Mouse (Mus musculus): ENCODE measurements around the gene Plppr1. TPM values are rescaled to one million over a fixed set of nuclear protein-coding genes. Genes with fewer than 3 reads are reported as not detected.
"Not testable (repeated sequence)": the region's sequence is repeated elsewhere in the genome, so short reads cannot be mapped to it uniquely, and the experiment has no call there.

Plppr1 gene
- polyA plus RNA-seq, 1 experiment: 9.6 TPM

DNA sequence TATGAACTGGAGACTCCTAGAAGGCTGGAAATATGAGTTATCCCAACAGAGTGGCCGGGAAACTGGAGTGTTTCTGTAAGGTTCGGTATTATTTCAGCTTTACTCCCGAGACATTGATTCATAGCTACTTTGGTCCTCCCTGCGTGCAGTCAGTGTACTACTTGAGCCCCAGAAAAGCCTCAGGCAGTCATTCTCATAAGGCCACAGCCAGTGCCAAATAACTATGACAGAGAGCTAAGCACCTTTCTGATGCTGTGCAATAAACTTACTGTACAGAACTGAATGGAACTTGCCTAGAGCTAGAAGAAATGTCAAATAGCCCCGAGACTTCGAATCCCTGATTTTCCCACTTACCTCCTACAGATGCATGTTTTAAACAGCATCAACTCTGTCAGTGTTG lies 164.4 kb downstream of the Plppr1 start:
- peak in 1 of 2 experiments; percentile 26 for DNase-seq (ENCODE audit: extremely low spot score in 1 of 2, low spot score in 1 of 2)

DNA sequence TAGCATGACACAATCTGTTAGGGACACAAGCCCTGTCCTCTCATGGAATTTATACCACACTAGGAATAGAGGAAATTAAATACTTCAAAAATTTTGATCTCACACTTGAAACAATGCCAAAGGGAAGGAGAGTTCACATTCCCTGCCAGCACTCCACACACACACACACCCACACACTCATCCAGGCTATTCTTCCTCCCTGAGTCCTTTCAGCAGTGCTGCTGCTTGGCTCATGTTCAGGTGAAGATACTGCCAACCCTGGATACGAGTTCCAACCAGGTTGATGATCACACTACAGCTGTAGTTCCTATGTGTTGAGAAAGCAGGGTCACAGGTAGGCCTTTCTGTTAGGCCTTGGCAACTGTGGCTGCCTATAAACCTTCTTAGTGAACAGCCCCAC lies 165.9 kb downstream of the Plppr1 start:
- peak in 1 of 2 experiments; percentile 26 for DNase-seq (ENCODE audit: extremely low spot score in 1 of 2, low spot score in 1 of 2)

DNA sequence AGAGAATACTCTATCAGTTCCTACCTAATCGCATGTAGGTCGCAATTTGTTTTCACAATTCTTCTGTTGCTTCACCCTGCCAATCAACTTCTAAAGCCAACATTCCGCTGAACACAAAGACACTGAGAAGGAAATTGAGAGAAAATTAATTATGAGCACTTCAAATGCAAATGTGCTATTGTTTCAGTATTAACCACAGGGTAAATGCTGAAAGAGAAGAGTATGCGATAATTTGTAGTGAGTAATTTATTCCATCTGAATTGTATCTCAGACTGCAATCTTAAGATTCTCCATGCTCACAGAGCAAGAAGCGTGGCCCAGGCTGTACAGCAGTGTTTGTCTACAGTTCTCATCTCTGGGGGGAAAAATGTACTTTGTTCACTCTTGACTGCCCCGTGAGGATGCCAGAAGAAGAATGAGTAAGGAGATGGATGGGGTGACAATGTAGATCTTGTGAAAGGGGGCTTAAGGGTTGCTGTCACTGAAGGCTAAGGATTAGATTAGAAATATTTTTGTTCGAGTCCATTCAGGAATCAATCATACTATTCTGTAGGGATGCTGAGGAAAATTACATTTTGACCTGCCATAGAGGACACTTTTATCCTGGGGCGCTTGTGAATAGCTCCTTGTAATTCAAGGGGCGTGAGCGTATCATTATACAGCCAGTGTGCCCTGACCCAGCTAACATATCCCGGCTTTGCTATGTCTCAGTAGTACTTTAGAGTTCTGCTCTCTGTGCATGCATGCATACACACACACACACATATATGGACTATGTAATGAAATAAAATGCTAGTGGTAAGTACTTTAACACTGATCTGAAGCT lies 173.3 kb downstream of the Plppr1 start:
- no peak for DNase-seq (ENCODE audit: extremely low spot score in 1 of 2, low spot score in 1 of 2)

DNA sequence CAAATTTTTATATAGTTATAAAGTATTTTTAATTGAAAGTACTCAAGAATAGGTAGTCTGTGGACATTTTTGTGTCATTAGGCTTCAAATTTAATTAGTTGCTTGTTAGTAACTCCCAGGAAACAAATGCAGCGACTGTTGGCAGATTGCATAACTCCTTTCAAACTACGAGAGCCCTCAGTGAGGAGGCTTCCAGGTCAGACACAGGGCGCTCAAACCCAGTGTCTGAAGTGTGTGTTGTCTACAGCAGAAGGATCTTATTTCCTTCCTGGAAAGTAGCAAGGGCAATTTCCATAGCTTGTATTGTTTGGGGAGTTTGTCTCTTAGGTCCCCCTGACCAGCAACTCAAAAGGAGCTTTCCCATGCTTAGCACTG lies 173.9 kb downstream of the Plppr1 start:
- DNase-seq (ENCODE audit: extremely low spot score in 1 of 2, low spot score in 1 of 2): no peak

DNA sequence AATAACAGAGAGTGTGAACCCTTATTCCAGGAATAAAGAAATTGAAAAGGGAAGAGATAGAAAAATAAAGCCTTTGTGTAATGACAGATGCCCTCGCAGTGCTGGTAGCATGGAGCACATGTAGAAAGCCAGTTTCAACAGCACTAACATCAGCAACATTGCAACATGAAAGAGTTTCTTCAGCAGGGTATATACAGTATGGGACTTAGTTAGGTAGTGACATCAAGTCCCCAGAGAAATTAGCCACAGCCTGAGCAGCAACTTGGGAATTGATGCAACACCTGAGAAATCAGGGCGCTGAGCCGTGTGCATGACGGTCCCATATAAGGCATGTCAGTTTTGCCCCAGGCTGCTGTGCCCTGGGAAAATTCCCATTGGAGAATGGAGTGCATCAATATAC lies 179.0 kb downstream of the Plppr1 start:
- DNase-seq (ENCODE audit: extremely low spot score in 1 of 2, low spot score in 1 of 2): no peak

DNA sequence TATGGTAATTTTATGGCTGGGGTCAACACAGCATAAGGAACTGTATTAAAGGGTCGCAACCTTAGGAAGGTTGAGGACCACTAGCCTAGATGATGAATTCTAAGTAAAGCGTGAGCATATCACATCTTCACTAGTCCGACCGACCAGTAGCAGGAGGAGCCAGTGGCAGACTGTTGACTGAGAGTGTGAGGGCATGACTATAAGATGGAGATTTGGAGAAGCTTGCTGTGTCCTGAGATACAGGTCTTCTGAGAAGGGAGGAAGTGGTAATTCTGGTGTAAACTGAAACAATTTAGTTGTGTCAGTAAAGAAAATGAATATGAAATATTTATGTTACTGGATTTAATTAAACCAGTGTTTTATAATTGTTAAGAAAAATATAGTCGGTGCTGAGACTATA lies 180.4 kb downstream of the Plppr1 start:
- no peak for DNase-seq (ENCODE audit: extremely low spot score in 1 of 2, low spot score in 1 of 2)

DNA sequence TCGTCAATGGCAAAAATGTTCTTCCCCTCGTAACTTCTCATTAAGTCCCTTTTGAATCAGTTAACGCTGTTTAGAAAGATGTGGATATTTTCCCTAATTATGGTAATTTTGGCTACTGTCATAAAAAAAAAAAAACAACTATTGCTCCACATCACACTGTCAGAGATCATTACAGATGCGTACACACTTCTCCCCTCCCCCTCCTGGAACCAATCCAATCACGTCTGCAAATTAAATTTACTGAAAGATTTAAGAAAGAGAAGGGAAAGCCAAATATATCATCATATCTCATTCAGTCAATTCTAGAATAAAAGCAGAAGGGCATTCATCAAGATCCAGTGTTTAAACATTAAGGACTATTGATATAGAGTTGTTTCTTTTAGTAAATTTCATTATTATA lies 185.7 kb downstream of the Plppr1 start:
- no peak for DNase-seq (ENCODE audit: extremely low spot score in 1 of 2, low spot score in 1 of 2)

DNA sequence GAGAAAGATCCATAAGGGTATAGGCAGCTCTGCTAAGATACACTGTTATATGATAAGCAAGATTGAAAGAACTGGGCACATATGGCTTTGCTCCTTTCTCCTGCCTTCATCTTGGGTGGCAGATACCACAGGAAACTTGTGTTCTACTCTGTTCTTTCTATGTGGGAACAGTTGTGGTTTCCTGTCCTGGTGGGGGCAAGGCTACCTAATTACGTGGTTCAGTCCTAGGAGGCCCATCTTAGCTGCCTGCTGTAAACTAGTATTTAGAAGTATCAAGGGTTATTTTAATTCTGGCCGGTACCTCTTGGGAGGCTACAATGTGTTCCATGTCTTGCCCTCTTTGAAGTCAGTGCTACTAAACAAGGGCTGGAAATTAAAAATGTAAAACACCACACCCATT lies 186.2 kb downstream of the Plppr1 start:
- no peak for DNase-seq (ENCODE audit: extremely low spot score in 1 of 2, low spot score in 1 of 2)

DNA sequence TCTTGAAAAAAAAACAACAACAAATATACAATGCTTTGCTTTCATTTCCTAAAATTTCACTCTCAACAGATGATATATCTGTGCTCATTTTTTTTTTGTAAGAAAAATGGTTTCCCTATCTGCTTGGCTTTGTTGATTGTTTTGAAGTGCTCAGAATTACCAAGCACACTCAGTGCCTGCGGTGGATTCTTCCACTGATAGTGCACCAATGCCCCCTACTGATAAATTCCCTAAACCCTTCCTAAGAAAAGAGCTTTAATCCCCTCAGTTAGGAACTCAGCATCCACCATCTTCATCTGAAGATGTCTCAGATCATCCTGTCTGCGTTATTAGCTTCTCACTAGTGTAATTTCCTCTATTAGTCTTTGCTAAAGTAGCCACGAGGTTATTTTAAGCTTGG lies 192.2 kb downstream of the Plppr1 start:
- DNase-seq (ENCODE audit: extremely low spot score in 1 of 2, low spot score in 1 of 2): peak in 1 of 2 experiments; percentile 71

DNA sequence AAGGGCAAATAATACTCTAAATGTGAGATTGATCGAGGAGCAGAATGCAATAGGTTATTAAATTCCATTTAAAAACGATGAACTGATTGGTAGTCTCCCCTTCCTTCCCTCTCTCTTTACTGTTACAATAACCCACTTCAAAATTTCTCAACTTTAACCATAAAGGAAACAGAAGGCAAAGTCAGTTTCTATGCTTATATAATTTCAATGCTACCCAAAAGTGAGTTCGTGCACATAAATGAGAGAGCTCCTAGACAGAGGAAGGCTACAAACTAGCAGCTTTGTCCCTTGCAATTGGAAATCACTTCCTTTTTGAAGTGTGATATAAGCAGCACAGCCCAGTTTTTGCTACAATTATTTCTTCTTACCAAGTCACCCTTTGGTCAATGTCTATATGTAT lies 193.1 kb downstream of the Plppr1 start:
- no peak for DNase-seq (ENCODE audit: extremely low spot score in 1 of 2, low spot score in 1 of 2)

DNA sequence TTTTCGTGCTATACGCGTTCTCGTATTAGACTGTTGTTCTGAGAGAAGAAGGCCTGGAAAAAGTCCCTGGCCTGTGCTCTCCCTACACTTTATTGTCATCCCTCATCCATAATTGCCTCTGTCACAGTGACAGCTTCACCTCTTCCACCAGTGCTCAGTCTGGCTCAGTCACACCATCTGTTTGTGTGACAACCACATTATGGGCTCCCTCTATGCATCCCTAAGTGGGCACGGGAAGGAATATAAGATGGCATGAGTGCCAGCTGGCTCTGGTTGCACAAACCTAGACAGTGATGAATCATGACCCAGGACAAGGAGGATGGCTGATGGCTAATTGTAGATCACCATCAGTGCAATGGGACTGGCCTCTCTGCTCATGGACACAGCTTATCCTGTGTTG lies 219.4 kb downstream of the Plppr1 start:
- peak in 1 of 2 experiments; percentile 24 for DNase-seq (ENCODE audit: extremely low spot score in 1 of 2, low spot score in 1 of 2)

DNA sequence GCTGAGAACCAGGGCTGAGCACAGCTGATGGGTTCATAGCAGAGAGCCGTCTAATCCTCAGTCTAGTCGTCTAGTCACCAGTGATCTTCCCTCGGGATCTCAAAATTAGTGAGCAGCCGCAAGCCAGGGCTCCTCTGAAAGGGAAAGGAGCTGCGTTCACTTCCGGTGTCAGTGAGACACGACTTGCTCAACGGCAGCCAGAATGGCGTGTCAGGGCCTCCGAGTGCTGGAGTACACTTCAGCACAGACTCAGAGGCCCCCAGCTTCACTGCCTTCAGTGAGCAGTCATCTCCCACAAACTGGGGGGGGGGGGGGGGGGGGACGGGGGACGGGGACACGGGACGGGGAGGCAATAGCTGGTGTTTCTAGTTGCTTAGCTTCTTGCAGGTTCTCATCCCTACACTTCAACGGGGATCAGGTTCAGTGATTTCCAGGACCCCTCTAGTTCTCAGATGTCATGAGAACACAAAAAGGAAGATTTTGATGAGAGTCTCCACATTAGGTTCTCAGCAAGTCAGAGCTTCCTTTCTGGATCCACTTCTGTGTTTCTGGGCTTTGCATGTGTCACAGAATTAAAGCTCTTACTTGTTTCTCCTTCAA lies 225.7 kb downstream of the Plppr1 start:
- no peak for DNase-seq (ENCODE audit: extremely low spot score in 1 of 2, low spot score in 1 of 2)

DNA sequence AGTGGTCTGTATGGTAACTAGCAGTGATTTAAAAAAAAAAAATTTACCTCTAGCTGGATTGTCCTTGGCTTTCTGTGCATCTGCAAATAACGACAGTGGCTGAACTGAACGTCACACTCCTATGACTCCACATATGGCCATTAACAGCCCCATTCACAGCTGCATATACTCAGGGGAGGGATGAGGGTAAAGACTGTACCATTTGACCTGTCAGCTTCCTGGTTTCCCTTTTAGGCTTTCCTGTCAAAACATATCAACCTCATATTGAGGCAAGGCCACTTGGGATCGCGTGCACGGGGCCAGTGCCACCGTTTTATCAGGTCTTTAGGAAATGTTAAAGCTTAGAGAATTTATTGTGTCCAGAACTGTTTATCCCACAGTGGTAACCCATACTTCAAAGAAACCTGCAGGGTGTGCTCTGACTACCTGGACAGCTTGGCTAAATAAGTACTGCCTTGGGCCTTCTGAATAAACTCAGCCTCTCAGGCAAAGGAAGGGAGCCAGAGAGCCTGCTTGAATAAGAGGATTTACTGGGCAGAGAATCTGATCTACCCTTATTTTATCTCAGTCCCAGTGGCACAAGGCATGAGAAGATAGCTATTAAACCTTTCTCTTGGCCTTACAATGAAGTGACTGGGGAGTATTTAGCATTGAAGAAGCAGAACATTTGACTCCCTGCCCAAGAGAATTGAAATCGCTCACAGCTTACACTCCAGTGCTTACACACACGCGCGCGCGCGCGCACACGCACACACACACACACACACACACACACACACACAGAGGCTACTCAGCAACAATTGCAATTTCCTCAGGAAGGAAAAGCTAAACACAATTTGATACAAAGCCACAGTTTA lies 226.5 kb downstream of the Plppr1 start:
- no peak for DNase-seq (ENCODE audit: extremely low spot score in 1 of 2, low spot score in 1 of 2)

DNA sequence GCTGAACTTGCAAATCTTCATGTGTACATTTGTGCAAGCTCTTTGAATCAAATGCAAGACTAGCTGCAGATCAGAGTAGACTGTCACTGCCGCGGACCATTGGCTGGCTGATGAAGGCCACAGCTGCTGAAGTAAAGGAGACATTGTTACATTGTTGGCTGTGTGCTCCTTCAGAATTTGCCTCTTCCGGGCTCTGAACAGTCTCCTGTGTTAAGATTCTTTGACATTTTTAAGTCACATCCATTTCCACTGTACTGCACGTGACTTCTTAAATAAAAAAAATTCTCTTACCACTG lies 227.1 kb downstream of the Plppr1 start:
- no peak for DNase-seq (ENCODE audit: extremely low spot score in 1 of 2, low spot score in 1 of 2)

DNA sequence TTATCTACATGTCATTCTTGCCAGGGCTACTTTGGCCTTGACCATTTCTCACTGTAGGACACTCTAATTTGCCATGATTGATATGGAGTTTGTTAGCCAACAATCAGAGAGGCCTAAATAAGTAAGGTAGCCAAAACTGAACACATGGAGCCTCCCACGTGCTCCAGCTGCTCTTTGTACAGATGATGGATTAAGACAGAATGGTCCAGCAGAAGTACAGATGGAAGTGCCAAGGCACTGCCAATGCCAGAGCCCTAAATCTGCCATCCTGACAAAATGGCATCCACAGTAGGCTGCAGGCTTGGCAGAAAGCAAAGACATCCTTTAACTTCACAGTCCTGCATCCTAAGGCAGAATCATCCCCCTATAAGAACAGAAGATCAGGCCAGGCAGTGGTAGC lies 237.4 kb downstream of the Plppr1 start:
- DNase-seq (ENCODE audit: extremely low spot score in 1 of 2, low spot score in 1 of 2): no peak

DNA sequence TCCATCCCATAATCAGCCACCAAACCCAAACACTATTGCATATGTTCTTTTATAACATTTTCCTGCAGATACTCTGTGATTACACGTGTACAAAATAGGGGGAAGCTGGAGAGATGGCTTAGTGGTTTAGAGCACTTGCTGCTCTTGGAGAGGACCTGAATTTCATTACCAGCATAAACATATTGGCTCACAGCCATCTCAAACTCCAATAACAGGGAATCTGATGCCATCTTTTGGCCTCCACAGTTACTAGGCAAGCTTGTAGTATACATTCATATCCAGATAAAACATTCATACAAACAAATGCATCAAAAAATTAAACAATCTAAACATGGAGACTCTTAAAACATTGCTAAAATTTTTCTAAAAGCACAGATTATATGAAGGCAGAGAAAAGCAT lies 240.5 kb downstream of the Plppr1 start:
- no peak for DNase-seq (ENCODE audit: extremely low spot score in 1 of 2, low spot score in 1 of 2)

DNA sequence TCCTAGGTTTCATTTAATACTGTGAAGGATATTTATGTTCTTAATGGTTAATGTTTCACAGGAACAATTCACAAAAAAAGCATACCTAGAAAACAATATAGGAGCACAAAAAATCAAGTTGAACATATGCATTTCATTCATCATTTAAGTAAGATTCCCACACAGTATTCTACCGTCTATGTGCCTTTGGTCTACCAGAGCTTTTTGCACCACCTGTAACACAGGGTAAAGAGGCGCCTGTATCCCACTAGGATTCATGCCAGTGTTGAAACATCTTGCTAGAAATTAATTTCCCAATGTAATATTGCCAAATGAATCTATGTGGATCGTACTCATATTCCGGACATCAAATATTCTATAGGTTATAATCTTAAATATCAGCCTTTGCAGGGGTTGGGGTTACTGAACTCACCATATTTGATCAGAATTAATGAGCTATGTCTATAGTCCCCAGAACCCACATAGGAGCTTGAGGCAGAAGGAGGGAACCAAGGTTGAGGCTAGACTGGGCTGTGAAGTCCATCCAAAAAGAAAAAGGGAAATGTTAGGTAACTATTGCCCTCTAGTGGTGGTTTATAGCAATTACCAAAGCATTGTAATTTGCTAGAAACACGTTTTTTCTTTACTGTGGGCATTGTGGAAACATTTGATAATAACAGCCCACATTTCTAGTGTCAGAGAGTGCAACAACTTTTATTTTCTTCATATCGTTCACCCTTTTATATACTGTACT lies 263.0 kb downstream of the Plppr1 start:
- peak in 1 of 2 experiments; percentile 62 for DNase-seq (ENCODE audit: extremely low spot score in 1 of 2, low spot score in 1 of 2)

DNA sequence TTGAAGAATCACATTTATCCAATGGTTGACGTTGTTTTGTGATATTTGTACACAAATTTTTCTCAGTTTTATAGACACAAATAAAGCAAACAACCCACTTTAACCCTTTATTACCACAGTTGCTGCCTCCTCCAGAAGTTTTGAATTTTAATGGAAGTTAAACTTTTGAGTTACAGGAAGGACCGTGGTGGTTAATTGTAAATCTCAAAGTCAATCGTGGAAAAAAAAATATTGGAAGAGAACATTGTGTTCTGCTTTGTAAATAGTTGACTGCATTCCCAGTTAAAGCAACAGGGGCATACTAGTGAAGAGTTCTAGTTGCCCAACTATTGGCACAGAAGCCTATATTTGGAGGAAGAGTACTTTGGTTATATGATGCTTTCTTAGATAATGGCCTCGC lies 278.9 kb downstream of the Plppr1 start:
- not testable (repeated sequence) for DNase-seq (ENCODE audit: extremely low spot score in 1 of 2, low spot score in 1 of 2)

DNA sequence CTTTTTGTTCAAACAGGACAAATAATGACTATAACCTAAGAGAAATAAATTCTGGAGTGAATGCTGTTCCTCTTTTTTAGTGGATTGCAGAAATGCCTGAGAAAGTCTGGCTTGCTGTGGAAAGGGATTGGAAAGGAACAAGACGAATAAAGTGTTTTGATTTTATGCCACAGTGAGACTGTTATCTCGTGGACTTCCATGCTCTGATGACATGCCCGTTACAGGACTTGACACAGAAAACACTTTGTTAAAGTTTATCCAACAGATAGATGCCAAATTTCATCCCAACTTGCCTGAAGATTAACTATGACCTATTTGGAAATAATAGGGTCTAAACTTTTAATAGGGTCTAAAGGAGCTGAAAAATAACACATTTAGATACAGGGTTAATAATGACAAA lies 281.0 kb downstream of the Plppr1 start:
- DNase-seq (ENCODE audit: extremely low spot score in 1 of 2, low spot score in 1 of 2): not testable (repeated sequence)

DNA sequence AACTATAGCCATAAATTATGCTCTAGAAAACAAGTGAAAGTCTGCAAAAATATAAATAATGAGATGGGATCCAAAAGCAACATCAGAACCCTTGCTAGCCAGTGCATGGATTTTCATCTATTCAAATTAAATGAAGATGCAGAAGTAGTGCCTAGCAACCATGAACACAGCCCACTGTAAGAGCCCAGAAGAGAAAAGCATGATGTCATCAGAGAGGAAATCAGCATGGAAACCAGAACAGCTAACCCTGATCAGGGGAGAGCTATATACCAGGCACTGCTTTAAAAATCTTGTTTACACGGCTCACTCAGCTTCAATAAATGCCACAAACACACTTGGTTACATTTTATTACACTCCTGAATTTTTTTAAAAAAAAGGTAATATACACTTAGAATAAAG lies 288.9 kb downstream of the Plppr1 start:
- DNase-seq (ENCODE audit: extremely low spot score in 1 of 2, low spot score in 1 of 2): not testable (repeated sequence)

DNA sequence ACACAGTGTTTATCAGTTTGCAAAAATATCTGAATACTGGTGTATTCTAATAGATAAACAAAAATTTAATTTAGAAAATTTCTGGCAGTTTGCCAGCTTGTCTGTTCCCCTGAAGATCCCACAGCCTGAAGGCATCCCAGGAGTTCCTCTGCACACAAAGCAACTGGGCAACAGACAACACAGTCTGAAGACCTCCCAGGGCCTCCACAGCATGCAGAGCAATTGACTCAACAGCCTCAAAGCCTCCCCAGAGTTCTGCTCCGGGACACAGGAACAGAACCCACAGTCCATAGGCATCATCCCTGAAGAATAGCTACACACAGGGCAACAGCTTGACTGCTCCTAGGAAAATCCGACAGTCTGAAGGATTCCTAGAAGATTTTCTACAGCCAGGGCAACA lies 289.6 kb downstream of the Plppr1 start:
- no peak for DNase-seq (ENCODE audit: extremely low spot score in 1 of 2, low spot score in 1 of 2)

Data from frontal cortex, adult 2 months (tissue).